Mouse (Mus musculus) CD4-positive, CD25-positive, alpha-beta regulatory T cell (primary cell): ENCODE measurements around the gene Grb14. TPM values are rescaled to one million over a fixed set of nuclear protein-coding genes. Genes with fewer than 3 reads are reported as not detected.

Source experiments
- polyA plus RNA-seq: library from polyadenylated mRNA; unstranded; fragments of 100-300 nt; shearing (Covaris generic); gene quantifications from one replicate; pipeline ENCODE4 v1.2.1, GENCODE M21; 2017

Grb14 gene
- not detected for polyA plus RNA-seq

GRCm38 (mm10) chr2:65024887-65025286 lies at the start of gene Grb14:
Gene Grb14 (minus strand): TSS chr2:65024987.

Other genes with a start within 250 kb of the Grb14 start
- 4.7 TPM for gene Cobll1, start 214.4 kb upstream of the Grb14 start, polyA plus RNA-seq